Comparison of ENCODE assay signal across 1 mouse cellular context in genomic region chr10:80270099-80270498, GRCm38 (mm10).
TF ChIP-seq lines count a peak whose summit lies in the region.

No protein-coding gene starts in this region.

TF ChIP-seq in CH12.LX, 34 proteins besides CTCF, POLR2A, EP300 and RAD21:
- TF ChIP-seq MAFK (IDR thresholded peaks at IDR 0.05; ENCODE audit: insufficient replicate concordance, low read length): no peak
- TF ChIP-seq NRF1 (IDR thresholded peaks at IDR 0.05; ENCODE audit: low read depth, low read length): no peak
- TF ChIP-seq PAX5 (IDR thresholded peaks at IDR 0.05; ENCODE audit: low read length): no peak
- no peak for TF ChIP-seq USF1 (IDR thresholded peaks at IDR 0.05; ENCODE audit: low read depth, low read length)
- TF ChIP-seq IRF4 (IDR thresholded peaks at IDR 0.05; ENCODE audit: low read depth, low read length): no peak
- TF ChIP-seq GABPA (IDR thresholded peaks at IDR 0.05; ENCODE audit: insufficient replicate concordance, low read depth, low read length): no peak
